Mouse (Mus musculus) retina, embryonic 14.5 days (tissue): ENCODE data around the gene Luzp2.

Source experiments
- DNase-seq: peaks from one replicate; pipeline ENCODE4 v3.0.0-alpha.2; 2015; ENCODE audit warnings: low spot score

Gene Luzp2

DNA sequence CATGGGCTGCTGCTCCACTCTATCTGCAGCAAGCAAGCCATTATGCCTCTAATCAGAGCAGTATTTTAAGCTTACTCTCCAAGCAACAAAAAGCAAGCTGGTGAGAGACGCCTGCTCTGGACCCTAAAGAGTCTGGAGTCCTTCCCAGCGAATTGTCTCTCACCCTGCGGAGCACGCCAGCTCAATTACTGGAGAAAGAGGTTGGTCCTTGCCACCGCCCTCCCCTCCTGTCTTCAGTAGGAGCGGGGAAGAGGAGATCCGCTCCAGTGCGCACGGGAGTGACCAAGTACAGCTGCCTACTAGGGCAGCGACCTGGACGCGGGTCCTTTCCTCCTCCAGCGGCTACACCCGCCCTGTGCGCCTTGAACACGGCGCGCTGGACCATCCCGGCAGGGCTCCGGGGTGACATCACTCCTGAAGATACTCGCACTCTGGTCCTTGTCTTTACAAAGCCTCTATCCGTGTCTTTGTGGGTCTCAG is at the start of gene Luzp2:
Luzp2 (plus strand) TSS at position 127 of the 480 bp plus-strand sequence.
- peak; percentile 64 for DNase-seq

DNA sequence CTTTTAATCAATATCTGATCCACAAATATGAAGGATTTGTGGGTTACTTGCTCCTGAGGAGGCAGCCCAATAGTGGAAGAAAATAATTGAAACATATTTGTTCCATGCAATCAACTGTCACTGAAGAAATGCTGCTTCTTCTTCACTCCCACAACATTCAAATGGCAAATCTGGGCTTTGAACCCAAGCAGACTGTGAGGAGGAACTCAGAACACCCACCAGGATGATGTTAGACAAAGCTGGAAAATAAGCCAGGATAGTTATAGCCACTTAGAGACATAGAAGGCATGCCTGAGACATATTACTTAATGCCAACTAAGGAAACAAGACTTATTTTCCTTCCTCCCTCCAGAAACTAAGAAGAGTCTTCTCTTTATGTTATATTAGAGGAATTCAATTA is 47.8 kb upstream of the Luzp2 start:
- DNase-seq: no peak

DNA sequence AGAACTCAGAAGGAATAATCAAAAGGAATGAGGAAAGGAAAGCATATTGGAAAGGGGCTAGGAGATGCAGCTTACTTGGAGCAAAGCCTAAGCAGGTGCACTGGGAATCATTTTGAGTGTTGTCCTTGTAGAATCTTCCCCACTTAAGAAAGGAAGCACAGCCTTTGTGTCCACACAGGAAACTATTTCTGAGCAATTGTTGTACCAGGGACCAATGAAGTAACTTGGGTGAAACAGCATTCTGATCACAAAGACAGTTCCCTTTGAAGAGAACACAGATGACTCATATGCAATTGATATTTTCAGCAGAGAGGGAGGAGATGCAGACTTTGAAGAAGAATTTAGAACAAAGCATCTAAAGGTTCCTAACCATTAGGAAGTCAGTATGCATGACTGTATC is 16.7 kb upstream of the Luzp2 start:
- DNase-seq: no peak

DNA sequence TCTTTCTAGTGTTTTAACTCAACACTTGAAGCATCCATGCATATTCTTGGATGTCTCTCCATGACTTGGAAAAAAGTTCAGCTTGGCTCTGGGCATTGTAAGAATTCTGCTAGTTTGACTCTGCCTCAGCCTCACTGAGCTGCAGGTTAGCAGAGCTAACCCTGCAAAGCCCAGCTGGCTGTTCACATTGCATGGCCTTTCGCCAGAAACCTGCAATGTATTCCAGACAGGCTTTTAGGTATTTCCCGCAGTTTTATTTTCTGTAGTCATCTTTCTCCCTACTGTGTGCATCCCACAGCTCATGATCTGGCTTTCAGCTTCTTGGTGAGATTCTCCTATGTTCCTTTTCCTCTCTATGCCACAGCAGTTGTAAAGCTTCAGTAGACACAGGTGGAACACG is 6.5 kb upstream of the Luzp2 start:
- DNase-seq: no peak

DNA sequence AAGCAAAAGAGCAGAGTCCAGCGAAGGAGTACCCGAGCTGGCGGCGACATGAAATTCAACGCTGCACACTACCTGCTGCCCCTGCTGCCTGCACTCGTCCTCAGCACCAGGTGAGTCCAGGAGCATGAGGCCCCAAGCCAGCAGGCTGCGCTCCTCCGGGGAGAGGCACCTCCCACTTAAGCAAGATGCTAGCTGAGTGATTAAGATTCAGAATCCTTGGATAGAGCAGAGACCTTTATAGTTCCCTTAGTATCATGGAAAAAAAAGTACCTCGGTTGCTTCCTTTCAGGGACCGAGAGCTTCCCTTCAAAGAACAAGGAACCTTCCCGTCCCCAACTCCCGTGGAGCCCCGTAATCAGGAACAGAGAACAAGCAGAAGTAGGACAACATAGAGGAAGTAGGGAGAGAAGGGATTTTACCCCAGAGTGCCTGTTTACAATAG is 634 bp downstream of the Luzp2 start:
- DNase-seq: no peak

DNA sequence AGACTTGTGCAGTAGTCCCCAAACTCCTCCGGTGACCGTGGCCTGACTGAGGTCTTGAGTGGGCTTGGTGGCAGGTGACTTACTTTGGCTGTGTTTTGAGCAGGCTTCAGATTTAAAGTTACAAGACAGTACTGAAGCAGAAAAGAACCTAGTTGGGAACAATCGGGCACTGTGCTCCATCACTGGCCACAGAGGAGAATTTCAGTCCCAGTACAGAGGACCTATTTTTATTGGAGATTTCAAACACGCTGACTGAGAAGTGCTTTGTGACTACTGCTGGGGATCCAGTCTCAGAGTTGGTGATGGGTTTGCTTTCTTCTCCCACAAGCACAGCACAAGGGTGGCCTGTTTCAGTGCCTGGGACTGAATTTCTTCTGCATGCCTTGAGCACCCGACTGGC is 1.1 kb downstream of the Luzp2 start:
- peak; percentile 6 for DNase-seq

DNA sequence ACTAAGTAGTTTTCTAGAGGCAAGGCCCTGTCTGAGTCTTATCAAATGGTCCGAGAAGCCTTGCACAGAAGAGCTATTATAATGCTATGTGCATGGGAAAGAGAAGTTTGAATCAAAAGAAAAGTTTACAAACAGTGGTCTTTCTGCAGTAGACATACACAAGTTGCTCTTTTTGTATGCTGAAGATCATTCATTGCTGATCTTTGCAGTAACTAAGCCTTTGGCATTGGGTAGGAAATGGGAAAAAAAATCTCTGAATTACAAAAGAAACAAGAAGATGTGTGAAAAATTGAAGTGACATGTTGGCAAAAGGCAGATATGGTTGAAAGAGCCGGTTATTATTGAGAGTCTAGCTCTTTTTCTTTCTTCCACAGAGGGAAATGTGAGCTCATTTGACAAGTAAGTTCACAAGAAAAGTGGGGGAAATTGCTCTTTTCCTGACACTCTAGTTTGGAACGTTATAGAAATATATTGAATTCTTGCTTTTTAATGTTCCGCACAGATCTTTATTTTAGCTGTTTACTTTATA is 7.6 kb downstream of the Luzp2 start:
- no peak for DNase-seq

DNA sequence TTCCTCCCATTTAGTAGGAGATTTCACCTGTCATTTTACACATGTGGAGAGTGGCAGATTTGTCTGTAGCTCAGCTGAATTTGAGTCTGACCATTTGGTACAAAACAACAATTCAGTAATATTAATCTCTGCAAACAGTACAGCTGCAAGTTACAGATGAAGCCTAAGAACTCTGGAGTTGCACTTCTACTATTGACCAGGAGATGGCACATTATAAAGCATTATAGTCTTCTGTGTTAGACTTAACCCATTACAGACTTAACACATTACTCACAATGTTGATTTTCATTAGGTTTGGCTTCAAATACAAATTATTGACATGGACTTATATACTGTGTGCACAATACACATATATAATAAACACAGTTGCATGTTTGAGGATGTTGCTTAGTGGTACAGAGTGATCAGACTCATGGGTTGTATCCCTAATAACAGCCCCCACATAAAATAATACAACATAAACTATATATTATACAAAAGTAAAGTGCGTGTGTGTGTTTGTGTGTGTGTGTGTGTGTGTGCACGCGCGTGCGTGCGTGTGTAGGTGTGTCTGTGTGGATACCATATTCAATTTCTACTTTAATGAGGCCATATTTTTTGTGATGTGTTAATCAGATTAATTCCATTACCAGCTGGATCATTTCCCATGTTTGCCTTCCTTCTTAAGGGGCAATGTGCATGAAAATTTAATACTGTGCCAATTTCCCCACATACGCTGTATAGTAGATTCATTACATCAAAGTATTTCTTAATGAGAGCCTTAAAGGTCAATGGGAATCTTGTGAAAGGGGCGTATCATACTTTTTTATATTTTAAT is 10.8 kb downstream of the Luzp2 start:
- DNase-seq: peak; percentile 64

DNA sequence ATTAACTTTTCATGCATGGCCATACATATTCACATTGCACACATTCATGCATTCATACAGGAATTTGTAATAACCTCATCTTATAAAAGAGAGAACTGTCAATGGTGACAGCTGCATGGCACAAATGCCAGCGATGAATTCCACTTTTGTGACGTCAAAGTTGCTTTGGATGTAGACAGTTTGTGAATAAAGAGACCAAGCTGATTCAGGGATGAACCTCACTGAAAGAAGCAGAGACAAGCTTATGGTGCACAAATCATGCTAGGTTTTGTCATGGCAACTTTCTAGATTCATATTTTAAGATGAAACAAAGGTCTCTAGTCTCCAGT is 11.4 kb downstream of the Luzp2 start:
- DNase-seq: no peak

DNA sequence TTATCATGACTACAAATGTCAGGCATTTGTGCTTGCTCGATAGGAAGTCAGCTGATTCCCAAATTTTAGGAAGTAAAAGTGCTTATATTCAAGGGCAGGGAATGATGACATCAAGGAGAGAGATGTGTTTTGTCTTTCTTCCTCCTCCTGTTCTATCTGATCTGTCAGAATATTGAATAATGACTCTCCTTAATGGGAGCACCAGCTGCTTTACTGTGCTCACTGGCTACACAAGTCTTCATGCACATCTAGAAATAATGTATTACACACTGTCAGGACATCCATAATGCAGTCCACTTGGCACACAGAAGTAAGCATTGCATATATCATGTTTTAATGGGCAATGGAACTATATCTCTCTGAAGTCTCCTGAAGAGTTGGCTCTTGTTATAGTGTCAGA is 17.6 kb downstream of the Luzp2 start:
- no peak for DNase-seq

DNA sequence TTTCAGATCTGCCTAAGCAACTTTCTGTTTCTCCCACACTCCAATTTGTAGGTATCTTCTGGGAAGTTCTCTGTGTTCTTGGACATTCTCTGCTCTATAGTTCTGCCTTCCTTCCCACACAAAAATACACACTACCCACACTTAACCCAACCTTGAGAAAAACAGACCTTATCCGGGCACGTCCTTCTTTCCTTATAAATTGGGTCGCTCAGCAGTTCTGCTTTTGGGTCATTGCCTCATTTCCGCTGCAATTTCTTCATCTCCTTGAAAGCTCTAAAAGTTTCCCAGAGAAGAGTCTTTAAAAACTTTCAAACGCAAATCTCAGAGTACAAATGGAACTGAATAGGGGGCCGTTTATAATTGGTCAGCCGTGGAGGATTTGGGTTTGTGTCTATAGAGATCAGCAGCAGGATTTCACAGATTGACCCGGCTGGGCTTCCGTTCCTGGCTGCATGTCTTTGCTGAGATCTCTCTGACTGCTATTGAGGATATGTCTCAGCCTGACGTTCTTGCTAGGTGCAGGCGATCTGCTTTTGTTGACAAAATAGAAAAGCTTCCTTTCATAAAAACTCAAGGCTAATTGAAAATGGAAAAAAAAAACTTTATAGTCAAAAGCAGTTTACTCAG is 26.0 kb downstream of the Luzp2 start:
- DNase-seq: peak; percentile 8

DNA sequence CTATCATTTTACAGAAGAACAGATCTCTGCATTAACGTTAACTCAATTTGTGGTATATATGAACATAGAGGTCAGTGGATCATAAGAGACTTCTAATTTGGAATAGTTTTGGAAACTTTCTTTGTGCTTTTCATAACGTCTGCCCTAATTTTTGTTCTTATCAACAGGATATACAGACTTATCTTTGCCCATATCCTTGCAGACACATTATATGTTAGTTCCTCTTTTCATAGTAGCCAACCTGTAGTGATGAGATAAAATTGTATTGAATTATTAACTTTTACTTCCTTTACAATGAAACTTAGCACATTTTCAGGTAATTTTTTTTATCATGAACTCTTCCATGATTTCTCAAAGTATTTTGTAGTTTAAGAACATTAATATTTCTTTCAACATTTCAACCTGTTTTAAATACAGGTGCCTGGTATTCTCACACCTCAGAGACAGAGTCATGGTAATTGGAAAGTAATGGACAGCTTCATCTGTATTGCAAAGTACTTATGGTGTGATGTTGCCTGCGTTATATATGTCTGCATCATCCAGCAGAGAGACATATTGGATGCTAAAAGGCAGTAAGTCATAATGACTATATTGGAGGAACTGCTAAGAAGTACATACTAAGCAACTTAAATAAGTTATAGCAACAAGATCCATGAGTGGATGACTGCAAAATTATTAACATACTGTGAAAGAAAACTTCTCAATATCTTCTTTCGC is 43.8 kb downstream of the Luzp2 start:
- DNase-seq: no peak

DNA sequence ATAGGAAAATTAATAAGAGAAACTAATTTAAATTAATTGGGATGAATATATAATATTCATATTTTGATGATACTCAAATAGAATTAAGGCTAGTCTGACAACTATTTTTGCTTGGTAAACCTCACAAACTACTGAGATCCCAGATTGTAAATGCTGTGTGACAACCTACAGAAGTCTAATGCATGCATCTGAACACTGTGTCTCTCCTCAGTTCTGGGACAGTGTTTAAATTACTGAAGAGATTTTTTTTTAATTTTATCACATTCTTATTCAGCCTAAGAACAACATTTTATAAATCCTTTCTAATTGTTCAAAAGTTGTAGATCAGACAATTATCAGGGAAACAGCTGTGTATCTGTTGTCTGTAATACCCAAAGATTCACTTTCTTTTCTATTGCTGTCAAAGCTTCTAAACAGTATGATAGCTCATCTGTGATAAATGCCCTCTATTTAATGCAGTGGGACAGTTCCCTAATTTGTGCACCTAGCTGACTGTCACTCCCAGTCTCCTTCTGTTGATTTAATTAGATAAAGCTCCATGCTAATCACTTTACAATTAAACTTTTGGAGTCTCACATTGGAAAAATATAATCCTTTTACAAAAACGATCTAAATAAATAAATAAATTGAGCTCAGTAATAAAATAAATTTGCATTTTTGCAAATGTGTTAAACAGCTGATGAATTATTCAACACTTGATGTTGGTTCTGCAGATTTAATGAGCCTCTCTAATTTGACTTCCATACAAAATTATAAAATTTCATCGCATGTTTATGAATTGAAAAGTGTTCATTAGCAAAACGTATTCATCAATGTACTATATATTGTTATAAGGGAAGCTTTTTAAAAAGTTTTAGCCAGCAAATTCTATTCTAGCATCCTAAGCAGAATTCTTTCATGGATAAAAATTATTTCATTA is 58.7 kb downstream of the Luzp2 start:
- peak; percentile 43 for DNase-seq

DNA sequence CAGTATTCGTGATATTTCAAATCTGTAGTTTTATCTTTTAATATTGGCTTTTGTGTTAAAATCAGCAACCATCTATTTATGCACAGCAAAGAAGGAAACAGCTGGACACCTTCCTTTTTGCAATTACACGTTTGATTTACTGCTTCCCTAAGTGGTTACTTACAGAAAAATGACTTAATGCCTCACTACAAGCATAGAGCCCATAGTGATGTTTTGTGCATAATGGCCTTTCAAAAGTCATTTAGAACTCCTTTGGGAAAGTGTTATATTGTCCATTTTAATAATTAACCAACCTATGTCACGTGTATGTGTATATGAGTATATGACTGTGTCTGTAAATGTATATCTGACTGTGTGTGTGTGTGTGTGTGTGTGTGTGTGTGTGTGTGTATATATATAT is 63.3 kb downstream of the Luzp2 start:
- peak; percentile 32 for DNase-seq

DNA sequence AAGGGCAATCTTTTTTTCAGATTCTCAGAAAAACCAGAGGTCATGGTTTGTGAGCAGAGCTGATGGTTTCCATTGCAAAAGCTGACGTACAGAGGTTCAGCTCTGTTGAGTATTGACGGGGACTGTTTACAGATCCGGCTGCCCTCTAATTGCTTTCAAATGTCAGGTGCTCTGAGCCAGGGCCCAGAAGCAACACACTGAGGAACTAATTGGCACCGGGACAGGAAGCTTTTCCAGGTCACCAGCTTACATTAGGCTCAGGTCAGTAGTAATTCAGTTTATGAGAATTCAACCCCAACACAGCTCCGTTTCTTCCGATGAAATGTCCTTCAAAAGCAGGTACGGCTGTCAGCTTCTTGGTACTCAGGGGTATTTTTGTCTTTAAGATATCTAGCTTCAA is 74.7 kb downstream of the Luzp2 start:
- peak; percentile 67 for DNase-seq

DNA sequence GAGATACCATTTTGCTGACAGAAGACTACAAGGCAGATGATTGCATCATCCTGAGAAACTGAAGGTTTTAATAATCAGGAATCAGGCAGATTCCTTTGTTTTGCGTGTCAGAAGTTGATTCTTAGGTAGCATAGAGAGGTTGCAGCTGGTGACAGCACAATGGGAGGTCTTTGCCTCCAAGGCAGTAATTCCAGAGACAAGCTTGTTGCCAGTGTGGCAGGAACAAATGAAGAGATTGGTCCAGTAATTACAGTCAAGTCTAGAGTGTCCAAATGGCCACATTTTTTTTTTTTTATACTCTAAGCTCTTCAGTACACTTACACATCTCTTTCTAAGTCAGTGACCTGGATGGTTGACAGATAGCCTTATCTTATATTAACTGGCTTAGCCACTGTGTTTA is 78.7 kb downstream of the Luzp2 start:
- no peak for DNase-seq

DNA sequence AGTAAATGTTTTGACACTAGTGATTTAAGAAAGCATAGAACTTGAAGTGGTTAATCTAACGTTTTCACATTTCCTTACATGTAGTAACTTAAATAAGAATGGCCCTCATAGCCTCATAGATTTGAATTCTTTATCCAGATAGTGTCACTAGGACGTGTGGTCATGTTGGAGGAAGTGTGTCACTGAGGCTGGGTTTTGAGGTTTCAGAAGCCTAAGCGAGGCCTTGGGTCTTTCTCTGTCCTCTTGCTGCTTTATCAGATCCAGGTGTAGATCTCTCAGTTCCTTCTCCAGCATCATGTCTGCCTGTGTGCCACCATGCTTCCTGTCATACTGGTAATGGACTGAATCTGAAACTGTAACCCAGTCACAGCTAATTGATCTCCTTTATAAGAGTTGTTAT is 86.7 kb downstream of the Luzp2 start:
- no peak for DNase-seq

DNA sequence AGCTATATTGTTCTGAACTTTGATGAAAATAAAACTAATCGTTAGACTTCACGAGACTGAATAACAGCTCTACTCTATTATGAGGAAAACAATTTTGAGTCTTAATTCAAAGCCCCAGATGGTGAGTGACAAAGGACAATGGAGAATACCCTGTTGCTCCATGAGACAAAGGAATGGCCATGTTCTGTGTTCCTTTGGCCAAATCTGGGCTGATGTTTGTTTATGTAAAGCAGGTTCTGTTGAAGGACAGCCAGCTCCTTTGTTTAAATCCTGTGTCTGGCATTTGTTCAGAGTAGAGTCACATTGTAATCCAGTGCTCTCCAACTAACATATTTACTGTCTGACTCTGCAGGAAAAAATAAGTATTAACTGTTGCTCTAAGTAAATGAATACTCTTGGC is 121.5 kb downstream of the Luzp2 start:
- no peak for DNase-seq

DNA sequence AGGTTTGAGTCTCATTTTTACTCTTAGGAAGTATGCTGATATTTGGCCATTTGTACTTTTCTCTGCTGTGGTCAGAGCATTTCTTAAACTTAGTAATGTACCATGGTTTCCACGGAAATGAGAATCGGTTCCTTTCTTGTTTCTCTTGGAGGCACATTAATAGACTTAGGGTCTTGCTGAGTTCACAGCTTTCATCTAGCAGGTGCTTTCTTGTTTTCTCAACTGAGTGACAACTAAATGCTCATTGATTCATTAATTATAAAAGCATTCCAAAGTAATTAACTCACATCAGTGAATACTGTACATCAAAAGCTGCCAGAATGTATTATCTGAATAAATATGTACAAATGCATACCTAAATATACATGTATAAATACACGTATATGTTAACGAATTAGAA is 127.4 kb downstream of the Luzp2 start:
- no peak for DNase-seq

DNA sequence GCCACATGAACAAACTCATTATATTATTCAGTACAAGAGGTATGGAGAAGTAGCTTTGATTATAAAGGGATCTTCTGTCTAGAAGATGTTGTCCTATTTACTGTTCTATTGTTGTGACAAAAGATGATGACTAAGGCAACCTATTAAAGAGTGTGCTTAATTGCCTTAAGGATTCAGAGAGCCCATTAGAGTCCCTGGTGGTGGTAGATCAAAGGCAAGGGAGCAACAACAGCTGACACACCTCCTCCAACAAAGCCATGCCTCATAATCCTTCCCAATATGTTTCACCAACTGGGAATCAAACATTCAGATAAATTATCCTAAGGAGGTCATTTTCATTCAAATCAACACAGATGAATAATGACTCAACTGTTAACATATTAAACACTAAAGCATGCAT is 142.1 kb downstream of the Luzp2 start:
- DNase-seq: no peak

DNA sequence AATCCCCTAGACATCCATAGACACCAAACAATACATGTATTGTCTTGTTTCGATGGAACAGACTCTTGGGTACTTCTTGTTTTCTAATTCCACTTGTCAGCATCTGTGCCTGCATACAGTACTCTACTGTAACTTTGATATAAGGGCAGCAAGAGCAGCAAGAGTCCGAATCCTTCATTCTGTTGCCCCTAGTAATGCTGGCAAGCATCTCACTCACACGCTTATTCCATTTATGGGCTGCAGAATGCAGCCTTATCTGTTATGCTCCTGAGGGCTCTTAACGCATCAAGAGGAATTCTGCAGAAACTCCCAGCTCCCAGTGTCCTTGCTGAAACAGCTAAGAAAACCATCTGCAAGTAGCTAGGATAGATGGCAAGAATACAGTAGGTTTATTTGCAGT is 145.3 kb downstream of the Luzp2 start:
- no peak for DNase-seq

DNA sequence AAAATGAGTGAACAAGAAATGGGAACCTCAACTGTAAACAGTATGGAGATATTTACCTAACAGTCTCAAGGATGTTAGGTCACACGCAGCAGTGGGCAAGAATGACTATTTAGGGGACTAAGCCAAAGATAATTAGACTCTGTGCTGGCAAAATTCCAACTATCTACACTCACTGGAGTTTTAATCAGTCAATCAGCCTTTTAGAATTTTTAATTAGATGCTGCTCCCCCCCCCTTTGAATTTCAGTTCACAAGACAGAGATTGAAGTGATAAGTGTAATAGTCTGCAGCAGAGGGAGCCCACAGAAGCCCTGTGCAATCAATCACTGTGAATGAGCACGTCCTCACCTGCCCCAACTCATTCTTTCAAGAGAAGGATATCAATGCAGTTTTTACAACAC is 165.1 kb downstream of the Luzp2 start:
- no peak for DNase-seq
